Mouse (Mus musculus) T-helper 2 cell (primary cell): ENCODE measurements at regions not wholly inside any gene's neighbourhood (a gene's known extent, or its start where the extent isn't known, plus 50 kb on each side); places are given as distances from the start of the nearest gene placed in this dataset.

Source experiments
- in situ Hi-C: fragments of 300-600 bp; cut with MboI, MseI; formaldehyde crosslinking; loops from one replicate; pipeline ENCODE4 v1.15.1; 2025; ENCODE audit warnings: high pct_unique_total_duplicates

DNA sequence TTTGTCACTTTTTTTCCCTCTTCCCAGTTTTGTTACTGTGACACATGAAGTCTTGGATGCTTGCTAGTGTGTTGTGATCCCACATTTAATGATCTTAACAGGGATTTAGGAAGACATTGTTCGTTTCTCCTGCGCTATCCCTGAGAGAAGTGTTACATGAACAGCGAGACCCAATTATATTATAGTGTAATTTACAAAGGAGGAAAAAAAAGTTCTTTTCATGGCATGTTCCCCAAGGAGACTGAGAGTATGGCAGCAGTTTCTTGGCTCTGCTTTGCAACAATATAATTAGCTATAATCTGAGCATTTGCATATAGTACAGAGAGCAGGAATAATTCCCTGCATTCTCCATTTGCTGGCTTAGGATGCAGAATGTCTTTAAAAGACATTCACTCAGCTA lies 168.6 kb downstream of the Insc start:
- in situ Hi-C loops = no loop called here

DNA sequence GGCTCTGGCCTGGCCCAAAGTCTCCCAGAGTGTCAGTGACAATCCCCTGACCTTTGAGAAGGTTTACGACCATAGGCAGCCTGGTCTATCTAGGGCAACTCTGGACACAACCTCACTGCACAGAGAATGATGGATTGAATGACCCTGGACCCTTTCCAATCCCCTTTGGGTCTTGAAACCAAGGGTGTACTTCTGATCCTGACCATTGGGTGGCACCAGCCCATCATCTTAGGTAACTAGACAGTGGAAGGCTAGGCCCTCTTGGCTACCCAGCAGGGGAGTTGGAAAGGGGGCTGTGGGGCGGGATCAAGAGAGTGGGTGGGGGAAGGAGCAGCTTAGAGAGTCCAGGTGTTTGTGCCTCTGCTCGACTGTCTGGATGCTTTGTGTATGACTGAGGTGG lies 178.7 kb downstream of the Insc start:
- in situ Hi-C loops = loop anchor here (10.0 kb wide), 1 partner anchor 1113 kb away; the partner anchor contains the start of genes 1110004F10Rik and Sox6

DNA sequence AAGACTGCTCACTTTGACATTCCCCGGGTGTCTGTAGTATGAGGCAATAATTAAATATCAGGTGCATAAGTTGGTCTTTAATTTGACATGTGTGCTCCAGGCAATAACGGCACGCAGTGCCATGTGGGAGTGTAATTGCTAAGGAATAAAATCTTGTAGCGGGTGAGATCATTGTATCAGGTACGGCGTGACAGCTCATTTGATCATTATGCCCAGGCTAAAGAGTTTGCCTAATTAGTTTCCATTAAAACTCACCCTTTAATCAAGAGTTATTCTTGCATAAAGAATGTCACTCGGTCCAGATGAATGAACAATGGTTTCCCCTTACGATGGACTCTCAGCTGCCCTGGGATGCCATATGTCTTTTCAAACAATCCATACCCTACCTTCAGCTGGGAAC lies 190.4 kb downstream of the Insc start:
- in situ Hi-C loops = no loop called here

DNA sequence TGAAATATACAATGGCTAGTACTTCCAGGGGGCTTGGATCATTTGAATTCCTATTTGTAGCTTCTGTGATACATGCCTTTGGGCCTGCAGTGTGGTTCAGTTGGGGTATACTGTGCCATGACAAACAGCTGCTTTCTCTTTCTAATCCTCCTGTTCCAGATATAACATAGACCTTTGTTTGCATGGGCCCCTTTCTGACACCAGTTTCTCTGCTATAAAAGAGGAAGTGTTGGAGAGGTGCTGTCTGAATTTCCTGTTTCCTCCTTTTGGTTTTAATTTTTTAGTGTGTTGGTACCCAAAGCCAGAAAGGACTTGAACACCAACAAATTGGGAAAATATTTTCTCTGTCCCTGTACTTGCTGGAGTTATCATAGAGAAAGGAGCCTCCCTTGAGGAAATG lies 207.3 kb downstream of the Insc start:
- in situ Hi-C loops = no loop called here

DNA sequence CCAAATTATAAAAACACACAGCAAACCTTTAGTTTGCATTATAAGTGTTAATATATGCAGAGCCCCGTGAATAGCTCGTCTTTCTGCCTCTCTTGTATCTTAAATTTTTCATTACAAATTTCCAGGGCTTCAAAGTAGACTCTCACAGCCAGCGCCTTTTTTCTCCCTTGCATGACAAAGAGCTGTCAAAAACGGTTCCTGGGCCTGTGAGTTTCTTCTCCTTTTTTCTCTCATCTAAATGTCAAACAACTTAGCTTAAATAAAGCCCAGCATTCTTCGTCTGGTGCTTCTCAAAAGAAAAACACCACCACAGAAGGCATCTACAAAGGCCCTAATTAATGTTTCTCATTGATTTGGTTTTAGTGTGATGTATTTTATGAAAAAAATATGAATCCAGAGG lies 219.7 kb downstream of the Insc start:
- in situ Hi-C loops = no loop called here

DNA sequence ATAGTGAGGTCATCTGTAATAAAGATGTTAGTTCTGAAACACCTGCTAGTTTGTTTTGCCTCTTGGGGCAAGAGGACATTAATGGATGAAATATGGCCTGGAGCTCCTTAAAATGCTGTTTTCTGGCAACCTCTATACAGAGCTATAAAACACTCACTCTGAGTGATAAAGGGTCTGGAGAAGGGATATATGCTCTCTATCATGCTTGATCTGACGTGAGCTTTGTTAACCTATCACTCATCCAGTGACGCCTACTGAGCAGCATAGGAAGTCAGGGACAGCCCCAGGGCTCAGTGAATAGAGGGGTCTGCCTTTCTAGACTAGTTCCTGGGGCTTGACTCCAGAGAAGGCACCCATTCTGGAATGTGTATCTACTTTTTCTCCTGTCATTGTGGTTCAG lies 222.4 kb downstream of the Insc start:
- in situ Hi-C loops = no loop called here

DNA sequence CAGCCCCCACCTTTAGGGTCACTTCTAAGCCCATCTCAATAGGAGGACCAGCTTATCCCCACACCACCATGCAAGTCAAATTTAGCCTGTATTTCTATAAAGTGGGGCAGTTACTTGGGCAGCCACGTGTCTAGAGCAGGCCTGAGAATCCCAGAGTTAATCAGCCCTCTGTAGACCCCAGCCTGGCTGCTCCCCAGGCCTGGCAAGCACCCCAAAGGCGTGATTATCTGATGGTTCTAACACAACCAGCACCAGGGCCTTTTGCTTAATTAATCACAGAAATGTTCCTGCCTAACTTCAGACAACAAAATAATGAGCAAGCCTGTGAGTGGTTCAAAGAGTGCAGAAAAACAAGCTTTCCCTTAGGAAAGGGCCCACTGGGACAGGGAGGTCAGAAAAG lies 243.0 kb downstream of the Insc start:
- in situ Hi-C loops = loop anchor here (10.0 kb wide), 1 partner anchor 1512 kb away; no protein-coding TSS in a partner anchor

DNA sequence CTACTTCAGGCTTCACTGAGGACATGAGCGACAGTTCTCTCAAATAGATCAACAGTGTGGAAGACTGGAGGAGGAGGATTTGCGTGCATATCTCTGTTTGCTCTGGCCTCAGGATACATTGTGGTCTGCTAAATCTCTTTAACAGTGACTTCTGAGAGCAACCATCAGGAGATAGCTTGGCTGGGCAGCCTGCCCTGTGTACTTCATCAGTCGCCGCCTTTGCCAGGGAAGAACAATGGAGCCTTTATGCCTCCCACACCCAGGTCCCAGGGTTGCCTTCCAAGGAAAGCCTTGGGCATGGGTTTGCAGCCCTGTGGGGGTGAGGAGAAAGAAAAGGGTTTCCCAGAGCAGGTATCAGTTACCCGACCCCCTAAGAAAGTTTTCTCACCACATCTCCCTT lies 247.8 kb downstream of the Insc start:
- in situ Hi-C loops = no loop called here

DNA sequence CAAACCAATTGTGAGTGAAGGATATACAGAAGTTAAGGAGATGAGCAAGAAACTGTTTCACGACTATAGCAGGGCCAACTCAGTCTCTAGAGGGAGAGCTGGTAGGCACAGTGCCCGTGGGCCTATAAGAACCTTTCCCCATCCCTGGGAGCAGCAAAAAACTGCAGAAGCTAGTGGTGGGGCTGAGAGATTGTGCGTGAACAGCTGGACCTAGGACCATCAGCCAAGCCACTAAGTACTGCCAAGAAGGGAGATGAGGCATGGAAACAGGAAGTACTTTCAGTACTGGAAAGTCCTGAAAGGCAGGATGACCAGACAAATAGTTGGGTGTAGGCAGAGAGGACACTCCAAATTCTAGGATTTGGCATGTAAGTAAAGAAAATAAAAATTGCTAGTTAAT lies 248.9 kb downstream of the Insc start:
- in situ Hi-C loops = no loop called here

DNA sequence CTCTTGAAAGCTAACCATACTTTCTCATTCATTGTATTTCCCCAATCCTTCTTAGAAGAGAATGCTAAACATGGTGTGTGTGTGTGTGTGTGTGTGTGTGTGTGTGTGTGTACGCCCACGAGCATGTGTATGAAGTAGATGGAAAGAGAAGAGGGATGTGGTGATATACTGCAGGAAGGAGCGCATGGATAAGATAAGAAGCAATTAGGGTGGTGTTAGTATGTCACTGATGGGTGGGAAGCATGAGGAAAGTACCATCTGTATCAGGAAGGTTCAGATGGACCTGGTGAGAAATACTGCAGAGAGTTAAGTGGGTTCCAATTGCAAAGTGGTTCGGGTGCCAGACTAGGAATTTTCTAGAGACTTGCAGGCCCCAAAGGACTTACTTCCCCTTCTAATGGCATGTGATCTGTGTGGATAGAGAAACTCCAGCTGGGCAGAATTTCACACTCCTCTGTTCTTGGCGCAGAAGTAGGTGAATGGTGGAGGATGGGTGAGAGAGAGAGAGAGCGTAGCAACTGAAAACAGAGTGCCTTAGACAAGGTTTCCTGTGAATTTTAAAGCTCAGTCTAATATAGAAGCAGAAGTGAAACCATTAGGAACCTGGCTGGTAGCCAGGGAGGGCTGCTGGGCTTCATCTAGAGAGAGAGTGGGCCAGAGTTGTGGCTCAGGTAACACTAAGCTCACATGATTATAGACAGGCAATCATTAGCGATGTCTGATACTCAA lies 257.5 kb downstream of the Insc start:
- in situ Hi-C loops = no loop called here

DNA sequence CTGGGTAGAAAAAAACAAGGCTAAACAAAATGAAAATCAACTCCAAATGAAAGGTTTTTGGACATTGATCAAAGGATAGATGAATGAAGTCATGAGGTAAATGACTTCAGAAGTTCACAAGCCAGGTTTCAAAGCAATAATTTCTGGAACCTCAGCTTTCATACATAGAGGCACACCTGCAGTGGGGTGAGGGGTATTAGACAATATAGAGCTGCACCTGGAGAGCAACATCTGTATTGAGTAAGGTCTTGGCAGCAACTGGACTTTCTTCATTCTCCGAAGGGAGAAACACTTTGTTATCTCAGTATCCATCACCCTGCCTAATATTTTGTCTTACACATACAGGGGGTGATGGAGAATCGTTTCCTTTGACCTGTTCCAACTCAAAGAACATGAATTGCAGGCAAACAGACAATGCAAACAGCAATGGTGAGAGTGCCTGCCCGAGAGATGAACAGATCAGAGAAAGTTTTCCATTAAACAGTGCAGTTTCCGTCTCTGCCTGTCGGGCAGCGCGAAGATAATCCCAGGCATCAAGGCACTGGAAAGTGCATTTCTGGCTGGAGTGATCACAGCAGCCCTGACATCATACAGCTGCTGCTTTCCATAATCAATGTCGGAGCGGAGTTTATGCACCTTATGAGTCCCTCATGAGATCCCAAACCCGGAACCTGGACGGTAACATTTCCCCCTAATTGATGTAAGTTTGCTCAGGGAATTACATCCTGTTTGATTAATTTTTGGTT lies 270.9 kb downstream of the Insc start:
- in situ Hi-C loops = no loop called here

DNA sequence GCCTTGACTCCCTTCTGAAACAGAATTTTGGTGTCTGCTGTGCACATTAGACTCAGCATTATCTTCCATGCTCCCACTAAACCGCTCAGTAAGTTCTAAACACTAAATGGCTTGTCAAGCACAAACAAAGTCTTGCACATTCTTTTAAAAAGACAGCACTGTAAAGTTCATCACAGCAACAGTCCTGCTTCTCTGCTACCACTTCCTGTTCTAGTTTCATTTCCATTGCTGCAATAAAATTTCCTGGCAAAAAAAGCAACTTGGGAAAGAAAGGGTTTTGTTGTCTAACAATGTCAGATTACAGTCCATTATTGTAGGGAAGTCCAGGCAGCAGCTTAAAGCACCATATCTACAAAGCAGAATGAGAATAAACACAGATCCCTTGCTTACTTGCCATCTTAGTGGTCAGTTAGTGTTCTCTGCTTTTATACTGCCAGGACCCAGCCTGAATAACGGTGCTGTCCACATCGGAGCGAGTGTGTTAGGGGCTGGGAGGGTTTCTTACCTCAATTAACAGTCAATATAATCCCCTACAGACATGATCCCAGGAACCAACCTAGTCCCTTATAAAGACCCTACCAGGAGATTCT lies 276.0 kb downstream of the Insc start:
- in situ Hi-C loops = no loop called here

DNA sequence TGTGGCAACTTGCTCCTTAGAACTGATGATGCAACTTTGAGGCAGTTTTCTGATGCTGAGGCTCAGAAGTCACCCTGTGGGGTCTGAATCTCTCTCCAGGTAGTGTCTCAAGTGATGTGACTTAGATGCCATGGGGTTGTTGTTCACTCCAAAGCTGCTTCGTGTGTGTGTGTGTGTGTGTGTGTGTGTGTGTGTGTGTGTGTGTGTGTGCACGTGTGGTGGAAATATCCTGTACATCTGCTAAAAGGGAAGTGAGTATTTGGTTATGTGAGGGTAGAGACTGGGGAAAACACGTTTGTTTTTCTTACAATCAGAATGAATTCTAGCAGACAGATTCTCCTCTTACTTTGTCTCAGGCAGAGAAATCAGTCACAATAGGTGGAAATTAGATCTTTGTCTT lies 276.5 kb downstream of the Insc start:
- in situ Hi-C loops = no loop called here

DNA sequence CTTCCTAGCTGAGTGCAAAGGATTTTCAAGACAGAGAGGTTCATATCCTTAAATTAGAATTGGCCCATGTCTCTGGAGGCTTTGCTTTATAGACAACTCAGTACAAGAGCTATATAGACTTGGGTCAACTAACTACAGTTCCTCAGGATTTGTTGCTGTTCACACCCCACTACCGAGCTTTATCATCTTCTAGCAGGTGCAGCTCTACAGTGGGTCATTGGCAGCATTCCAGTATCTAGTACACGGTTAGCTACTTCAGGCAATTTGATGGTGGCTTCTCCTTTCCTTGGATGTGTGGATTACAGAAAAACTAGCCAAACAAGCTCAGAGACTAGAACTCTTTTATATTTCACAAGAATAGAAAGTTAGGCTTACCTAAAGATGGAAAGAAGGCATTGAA lies 282.3 kb downstream of the Insc start:
- in situ Hi-C loops = no loop called here

DNA sequence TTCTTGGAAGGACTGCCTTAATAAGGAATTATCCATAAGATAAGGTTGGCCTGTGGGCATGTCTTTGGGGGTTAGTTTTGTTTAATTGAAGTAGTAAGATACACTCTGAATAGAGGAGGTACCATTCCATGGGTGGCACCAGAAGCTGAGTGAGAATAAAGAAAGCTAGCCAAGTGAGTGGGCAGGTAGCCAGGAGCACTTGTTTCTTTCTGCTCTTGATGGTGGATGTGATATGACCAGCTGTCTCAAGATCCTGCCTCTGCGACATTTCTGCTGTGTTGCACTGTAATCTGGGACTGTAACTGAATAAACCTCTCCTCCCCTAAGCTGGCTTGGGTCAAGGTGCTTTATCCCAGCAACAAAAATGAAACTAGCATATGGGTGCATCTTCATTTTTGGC lies 284.2 kb downstream of the Insc start:
- in situ Hi-C loops = no loop called here

DNA sequence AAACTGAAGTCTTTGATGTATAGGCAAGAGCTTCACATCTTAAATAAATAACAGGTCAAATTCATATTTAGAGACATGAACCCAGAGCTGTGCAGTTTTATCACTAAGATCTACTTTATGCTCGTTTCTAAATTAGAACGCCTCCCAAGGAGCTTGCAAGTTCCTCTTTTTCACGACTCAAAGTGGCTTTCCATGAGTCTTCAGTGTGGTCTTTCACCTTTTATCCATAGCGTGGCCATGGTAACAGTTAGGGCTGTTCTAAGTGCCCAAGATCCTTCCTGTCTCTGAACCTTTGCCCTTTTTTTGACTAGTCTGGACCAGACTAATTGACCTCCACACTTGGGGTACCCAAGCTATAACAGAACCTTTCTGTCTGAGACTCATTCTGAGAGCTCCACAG lies 290.5 kb downstream of the Insc start:
- in situ Hi-C loops = no loop called here

DNA sequence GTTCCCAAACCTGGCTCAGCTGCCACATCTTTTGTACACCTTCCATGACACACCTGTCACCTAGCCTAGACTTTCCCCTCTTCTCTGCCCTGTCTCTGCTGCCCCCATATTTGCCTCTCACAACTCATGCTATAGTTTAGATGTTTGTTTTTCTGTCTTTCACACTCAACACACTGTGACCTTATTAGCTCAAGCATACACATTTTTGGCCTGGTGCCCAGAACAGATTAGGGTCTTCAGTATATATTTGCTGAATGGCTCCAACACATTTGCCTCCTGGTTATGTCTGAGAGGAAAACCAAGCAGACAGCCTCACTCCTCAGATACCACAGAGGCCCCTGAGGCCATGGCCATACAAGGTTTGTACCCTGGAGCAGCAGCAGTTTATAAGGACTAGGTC lies 312.0 kb downstream of the Insc start:
- in situ Hi-C loops = loop anchor here (10.0 kb wide), 1 partner anchor 1071 kb away; no protein-coding TSS in a partner anchor

DNA sequence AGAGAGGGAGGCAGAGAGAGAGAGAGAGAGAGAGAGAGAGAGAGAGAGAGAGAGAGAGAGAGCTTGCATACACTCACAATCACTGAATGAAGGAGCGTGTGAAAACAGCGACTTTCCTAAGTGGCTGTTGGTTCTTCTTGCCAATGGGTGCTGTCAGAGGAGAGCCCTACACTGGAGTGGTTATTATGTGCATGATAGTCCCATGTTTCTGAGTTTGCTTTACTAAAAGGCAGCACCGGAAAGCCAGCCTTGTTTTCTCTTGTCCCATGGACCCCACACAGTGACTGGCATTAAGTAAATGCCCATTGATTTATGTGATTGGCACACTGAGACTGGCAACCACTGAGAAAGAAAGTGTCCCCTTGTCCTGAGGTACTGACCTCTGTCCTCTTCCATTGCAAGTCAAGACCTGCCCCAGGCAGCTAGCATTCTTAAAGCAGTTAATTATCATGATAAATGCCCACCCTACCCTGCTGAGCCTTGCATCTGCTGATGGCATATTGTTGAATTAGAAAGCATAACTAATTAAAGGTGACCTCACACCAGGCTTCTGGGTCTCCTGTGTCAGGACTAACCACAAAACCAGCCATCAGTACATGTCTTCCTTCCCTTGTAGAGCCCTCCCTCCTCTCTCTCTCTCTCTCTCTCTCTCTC lies 313.6 kb downstream of the Insc start:
- in situ Hi-C loops = loop anchor here (10.0 kb wide), 1 partner anchor 1072 kb away; no protein-coding TSS in a partner anchor

DNA sequence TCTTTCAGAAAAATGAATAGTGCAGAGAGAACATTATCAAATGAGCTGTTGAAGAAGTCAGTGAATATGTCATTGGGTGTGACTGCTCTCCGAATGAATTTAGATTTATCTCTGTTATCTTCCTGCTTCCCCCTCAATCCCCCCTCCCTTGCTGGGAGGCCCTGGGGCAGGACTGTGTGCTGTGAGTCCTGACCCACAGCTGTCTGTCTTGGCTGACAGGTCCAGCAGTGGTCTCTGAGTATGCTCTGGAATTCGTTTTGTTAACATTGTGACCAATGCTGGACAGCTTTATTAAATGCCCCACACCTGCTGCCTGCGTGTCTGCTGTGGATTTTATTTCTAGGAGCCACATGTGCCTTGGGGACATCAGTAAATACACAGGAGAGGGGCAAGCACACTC lies 314.2 kb downstream of the Insc start:
- in situ Hi-C loops = loop anchor here (10.0 kb wide), 1 partner anchor 1073 kb away; no protein-coding TSS in a partner anchor

DNA sequence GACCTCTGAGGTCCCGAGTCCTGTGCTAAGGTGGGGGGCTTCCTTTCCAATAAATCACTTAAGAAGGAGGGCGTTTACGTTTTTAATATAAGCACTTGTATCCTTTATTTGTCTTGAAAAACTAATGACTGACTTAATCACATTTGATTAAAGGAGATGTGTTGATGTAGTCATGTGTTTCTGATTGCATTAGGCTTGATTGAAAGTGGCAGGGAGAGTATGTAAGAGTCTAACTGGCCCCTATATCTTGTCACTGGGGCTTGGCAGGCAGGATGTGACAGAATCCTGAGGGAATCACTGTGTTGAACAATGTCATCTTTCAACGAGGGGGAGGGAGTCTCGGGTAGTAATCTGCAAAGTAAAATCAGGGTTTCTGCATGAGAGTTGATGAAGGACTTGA lies 316.7 kb downstream of the Insc start:
- in situ Hi-C loops = no loop called here

DNA sequence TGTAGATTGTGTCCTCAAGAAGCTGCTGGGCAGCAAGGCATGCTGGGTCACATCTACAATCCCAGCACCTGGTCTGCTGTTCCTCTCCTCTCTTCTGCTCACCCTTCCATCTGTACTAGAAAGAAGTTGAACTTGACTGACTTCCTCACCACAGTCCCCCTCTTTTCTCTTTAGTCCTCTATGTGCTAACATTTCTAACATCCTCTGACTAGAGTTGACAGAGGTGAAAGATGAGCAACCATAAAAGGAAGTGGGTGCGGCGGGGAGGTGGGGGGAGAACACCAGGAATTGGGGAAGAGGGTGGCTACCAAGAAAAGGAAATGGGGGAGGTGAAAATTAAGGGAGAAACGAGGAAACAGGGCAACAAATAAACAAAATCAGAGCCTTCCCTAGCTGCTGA lies 319.3 kb downstream of the Insc start:
- in situ Hi-C loops = no loop called here

DNA sequence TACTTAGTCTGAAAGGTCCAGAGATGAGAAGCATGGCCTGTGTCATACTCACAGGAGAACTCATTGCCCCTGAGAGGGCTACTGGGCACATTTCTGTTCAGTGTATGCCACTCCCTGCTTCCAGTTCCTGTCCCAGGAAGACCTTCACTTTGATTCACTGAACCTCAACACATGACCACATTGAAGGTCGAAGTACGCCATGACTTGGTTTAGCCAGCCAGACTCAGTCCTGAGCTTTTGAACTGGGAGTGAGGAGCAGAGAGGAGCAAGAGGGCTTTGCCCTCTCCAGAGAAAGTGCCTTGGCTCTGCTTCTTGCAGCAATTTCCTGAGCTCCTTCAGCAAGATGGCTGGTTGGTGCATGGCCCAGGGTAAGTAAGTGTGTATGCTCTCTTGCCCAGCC lies 324.1 kb downstream of the Insc start:
- in situ Hi-C loops = no loop called here
